Mouse (Mus musculus) liver, embryonic 16.5 days (tissue): ENCODE data around the gene Gm5431. TPM values are rescaled to one million over a fixed set of nuclear protein-coding genes. Genes with fewer than 3 reads are reported as not detected.

ENCODE experiments used
- ATAC-seq: fragments of 200-750 bp; cut with Nextera tagmentation; 2 replicates; pipeline ENCODE4 v1.8.0; 2017; ENCODE audit warnings: low read depth, mild to moderate bottlenecking, moderate number of reproducible peaks, moderate library complexity
- H3K27ac ChIP-seq: fragments of 300-500 bp; sonication (generic); 2 replicates; pipeline ENCODE4 v1.5.1; 2014; ENCODE audit warnings: mild to moderate bottlenecking, low read length
- H3K27me3 ChIP-seq: fragments of 300-500 bp; sonication (generic); 2 replicates; pipeline ENCODE4 v1.6.1; 2014; ENCODE audit warnings: low read depth, low read length, mixed read lengths; ENCODE audit not compliant: control insufficient read depth, insufficient read depth
- H3K36me3 ChIP-seq: fragments of 300-500 bp; sonication (generic); 2 replicates; pipeline ENCODE4 v1.6.1; 2014; ENCODE audit warnings: mild to moderate bottlenecking; ENCODE audit not compliant: control insufficient read depth, insufficient read depth
- H3K4me1 ChIP-seq: fragments of 300-500 bp; sonication (generic); 2 replicates; pipeline ENCODE4 v1.6.1; 2014; ENCODE audit warnings: low read depth, low read length, mixed read lengths; ENCODE audit not compliant: control insufficient read depth
- H3K4me2 ChIP-seq: fragments of 300-500 bp; sonication (generic); 2 replicates; pipeline ENCODE4 v1.6.1; 2014; ENCODE audit warnings: low read depth, low read length, mixed read lengths
- H3K4me3 ChIP-seq: fragments of 300-500 bp; sonication (generic); 2 replicates; pipeline ENCODE4 v1.5.1; 2014; ENCODE audit warnings: low read depth, mild to moderate bottlenecking, low read length
- H3K9ac ChIP-seq: fragments of 300-500 bp; sonication (generic); 2 replicates; pipeline ENCODE4 v1.6.1; 2014; ENCODE audit warnings: low read depth, low read length
- H3K9me3 ChIP-seq: fragments of 300-500 bp; sonication (generic); replicated peaks from 2 replicates; pipeline ENCODE4 v1.6.1; 2016; ENCODE audit warnings: low read length; ENCODE audit not compliant: control insufficient read depth
- WGBS: fragments of 180-500 bp; shearing (Covaris S2); extraction: QIAGEN DNeasy Blood & Tissue Kit; methylation state at CpG from one replicate; pipeline ENCODE4 v1.1.7; 2014; ENCODE audit not compliant: insufficient replicate concordance; 5-methylcytosine and 5-hydroxymethylcytosine counted together
- polyA plus RNA-seq: library from polyadenylated mRNA; unstranded; fragments of >200 nt; fragmentation: Nextera tagmentation; extraction: Ambion mirVana; gene quantifications from 2 replicates; pipeline ENCODE4 v1.2.1, GENCODE M21; 2015

Gene Gm5431
- polyA plus RNA-seq, 1 experiment from 2014 or later, result 0.45 TPM

DNA sequence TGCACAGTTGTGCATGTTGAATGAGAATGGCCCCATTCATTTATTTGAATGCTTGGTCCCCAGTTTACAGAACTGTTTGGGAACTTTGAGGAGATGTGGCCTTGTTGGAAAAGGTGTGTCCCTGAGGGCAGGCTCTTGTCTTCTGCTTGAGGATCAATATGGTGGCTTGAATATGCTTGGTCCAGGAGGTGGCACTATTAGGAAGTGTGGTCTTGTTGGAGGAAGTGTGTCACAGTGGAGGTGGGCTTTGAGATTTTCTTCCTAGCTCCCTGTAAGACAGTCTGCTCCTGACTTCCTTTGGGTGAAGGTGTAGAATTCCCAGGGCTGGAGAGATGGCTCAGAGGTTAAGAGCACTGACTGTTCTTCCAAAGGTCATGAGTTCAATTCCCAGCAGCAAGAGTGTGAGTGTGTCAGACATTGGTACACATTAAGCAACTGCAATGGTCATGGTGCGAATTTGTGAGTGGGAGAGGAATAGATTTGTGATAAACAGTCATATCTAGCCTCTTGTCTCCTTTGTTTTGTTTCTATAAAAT, 39.2 kb downstream of the Gm5431 start:
- peaks cover 19% of the 10 kb centered on the region for H3K36me3 ChIP-seq
- 66% methylated on average over 1 of the region's 1 CpGs for WGBS
- no peak overlapping the region for H3K27ac ChIP-seq
- no peak overlapping the region for H3K4me2 ChIP-seq
- peaks cover 6% of the 10 kb centered on the region for H3K4me1 ChIP-seq
- no peaks in the 10 kb centered on the region for H3K27me3 ChIP-seq
- H3K9me3 ChIP-seq, result no peaks in the 10 kb centered on the region
- no peak overlapping the region for H3K4me3 ChIP-seq
- H3K9ac ChIP-seq, result no peak overlapping the region
- no peak for ATAC-seq

DNA sequence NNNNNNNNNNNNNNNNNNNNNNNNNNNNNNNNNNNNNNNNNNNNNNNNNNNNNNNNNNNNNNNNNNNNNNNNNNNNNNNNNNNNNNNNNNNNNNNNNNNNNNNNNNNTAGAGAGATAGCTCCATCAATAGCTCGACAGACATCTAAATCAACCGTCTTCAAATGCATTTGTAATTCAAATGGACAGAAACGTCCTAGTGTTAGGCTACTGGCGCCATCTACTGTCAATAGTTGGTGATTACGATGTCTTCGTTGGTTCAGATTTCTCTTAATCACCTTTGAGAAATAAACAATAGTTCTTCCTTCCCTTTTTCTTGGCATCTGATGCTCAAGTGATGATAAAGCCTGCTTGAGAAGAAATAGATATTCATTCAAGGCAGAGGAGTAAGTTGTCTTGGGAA, 43.0 kb downstream of the Gm5431 start:
- Histone ChIP-seq H3K4me3 (no peak overlapping the region), H3K4me1 (peaks cover 30% of the 10 kb centered on the region), H3K27ac (no peak overlapping the region), H3K4me2 (peak overlapping the region; percentile 85), H3K36me3 (no peaks in the 10 kb centered on the region), H3K9ac (no peak overlapping the region), H3K27me3 (peaks cover 4% of the 10 kb centered on the region), H3K9me3 (no peaks in the 10 kb centered on the region)
- ATAC-seq, result no peak
- under 1% methylated on average over 6 of the region's 6 CpGs for WGBS

DNA sequence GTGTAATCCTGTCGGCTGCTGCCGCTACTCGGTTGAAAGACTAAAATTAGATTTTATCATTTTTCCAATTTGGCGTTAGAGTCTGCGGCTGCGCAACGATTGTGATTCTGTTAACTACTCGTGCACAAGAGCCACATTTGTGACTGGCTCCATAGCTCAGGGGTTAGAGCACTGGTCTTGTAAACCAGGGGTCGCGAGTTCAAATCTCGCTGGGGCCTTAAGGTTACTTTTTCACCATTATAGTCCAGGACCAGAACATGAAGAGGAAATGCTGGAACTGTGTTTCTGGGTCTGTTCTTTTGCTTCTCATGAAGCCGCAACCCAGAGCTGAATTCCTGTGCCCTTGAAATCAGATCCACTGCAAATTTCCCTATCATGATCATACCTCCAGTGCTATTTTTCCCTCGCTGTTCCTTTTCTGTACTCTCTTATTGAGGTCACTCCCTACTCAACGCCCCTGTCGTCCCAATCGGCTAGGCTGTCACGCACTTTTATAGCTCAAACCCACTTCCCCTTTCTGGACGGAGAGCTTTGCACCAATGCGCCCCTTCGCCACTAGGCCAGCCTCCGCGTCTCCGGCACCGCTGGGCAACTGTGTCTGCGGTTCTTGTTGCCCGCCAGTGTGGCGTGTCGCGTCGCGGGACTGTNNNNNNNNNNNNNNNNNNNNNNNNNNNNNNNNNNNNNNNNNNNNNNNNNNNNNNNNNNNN, 48.4 kb downstream of the Gm5431 start:
- Histone ChIP-seq H3K4me1 (peaks cover 38% of the 10 kb centered on the region), H3K27ac (peak overlapping the region; percentile 29; the same call in 1 of the 2 replicates), H3K36me3 (no peaks in the 10 kb centered on the region), H3K9ac (peak overlapping the region; percentile 62), H3K27me3 (peaks cover 4% of the 10 kb centered on the region), H3K4me3 (peak overlapping the region; percentile 66), H3K9me3 (0 out of 2 replicates have a peak, but pooled peaks cover 3% of the 10 kb centered on the region), H3K4me2 (peak overlapping the region; percentile 85)
- WGBS, result under 1% methylated on average over 31 of the region's 31 CpGs
- ATAC-seq, result peak; percentile 63

DNA sequence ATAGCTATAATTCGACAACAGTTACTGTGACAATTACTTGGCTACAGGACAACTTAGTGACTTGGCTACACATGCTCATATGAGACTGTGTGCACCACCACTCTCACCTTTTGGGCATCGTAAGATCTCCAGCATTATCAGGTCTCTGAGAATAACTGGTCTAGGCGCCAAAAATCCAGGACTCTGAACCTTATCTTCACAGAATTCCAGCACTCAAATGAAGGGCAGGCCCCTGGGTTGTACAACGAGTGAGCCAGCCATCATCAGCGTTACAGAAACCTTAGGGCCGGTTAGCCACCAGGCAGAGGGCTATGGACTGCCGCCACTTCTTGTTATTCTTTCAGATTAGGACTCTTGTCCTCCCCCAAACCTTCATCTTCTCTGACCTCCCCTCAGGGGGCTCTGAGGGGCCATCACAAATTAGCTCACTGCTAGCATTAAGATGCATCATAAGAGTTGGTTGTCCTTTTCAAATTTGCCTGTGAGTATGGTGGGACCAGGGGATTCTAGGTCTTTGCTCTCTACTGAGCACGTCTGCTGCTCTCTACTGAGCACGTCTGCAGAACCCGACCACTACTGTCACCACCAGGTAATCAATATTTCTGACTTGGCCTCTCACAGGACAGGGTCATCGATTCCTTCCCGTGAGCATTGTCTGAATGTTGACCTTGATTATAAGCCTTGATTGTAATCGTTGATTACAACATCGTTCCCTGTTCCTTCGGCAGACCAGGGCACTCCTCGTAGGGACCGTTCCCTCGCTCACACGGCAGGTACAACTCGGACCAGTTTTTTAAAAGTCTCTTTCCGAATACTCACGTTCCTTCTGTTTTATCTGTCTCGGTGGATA, 49.2 kb downstream of the Gm5431 start:
- 9% methylated on average over 23 of the region's 23 CpGs for WGBS
- Histone ChIP-seq H3K27me3 (peaks cover 4% of the 10 kb centered on the region), H3K9me3 (0 out of 2 replicates have a peak, but pooled peaks cover 3% of the 10 kb centered on the region), H3K4me1 (peaks cover 34% of the 10 kb centered on the region), H3K4me2 (peak overlapping the region; percentile 85), H3K36me3 (no peaks in the 10 kb centered on the region), H3K27ac (no peak overlapping the region), H3K4me3 (peak overlapping the region; percentile 66), H3K9ac (peak overlapping the region; percentile 54)
- ATAC-seq, result peak; percentile 4; the same call in 1 of the 2 replicates

DNA sequence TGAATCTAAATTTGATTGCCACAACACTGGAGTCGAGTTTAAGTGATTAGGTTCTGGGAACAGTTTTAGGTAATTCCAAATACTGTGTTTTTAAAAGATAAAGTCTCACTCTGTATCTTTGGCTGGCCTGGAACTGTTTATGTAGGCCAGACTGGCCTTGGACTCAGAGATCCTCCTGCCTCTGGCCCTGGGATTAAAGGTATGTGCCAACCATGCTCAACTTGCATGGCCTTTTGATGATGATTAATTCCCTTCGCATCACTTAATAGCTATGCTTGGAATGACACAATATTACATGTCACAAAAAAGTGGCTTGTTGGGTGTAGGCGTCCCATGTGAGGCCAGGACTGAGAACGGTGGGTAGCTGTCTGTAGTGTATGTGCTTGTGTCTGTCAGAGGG, 49.8 kb downstream of the Gm5431 start:
- no peaks in the 10 kb centered on the region for H3K36me3 ChIP-seq
- H3K27me3 ChIP-seq, result peaks cover 4% of the 10 kb centered on the region
- H3K27ac ChIP-seq, result no peak overlapping the region
- 0 out of 2 replicates have a peak, but pooled peaks cover 3% of the 10 kb centered on the region for H3K9me3 ChIP-seq
- peaks cover 29% of the 10 kb centered on the region for H3K4me1 ChIP-seq
- WGBS, result 74% methylated on average over 4 of the region's 4 CpGs
- H3K4me2 ChIP-seq, result no peak overlapping the region
- ATAC-seq, result no peak
- H3K9ac ChIP-seq, result no peak overlapping the region
- H3K4me3 ChIP-seq, result no peak overlapping the region

DNA sequence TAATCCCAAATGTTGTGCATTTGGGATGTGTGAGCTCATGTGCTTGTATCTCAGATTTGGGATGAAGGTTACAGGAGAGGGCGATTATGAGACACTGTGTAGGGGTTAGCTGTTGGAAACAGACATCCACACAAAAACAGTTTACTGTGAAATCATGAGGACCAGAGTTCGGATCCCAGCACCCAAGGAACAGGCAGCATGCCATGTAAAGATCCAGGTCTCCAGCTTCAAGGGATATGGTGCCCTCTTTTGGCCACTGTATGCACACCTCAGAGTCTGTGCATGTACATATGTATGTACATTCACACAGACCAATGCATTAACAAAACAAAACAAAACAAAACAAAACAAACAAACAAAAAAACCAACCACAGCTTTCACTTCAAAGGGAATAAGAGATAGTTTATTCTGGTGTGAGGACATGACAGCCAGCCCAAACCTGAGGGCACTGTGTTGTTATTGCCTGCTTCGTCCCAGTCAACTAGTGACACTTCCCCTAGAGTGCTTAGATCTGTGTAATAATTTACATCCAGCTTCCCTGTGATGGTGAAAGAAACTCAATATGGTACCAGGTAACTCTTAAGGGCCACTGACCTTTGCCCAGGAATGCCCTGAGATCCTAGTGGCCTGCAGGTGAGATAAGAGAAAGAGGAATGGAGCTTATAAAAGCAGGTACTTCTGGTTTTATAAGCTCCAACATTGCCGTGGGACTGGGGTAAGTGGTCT, 50.6 kb downstream of the Gm5431 start:
- Histone ChIP-seq H3K27ac (no peak overlapping the region), H3K9ac (no peak overlapping the region)
- 68% methylated on average over 4 of the region's 4 CpGs for WGBS

DNA sequence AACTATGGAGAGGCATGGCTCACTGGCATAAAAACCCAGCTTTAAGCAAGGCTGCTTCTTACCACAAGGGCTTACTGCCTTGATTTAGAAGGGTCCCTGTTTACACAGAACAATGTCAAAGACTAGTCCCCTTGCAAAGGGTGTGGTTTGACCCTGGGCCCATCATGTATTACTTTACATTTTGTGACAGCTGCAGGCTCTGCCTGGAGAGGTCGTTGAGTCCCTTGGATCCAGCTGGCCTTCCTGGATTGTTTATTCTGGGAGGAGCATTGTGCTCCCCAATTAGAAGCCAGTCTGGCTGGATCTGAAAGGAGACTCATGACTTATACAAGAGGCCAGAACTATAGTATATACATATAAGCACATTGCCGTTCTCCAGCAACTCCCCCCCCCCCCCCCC, 51.8 kb downstream of the Gm5431 start:
- 40% methylated on average over 2 of the region's 2 CpGs for WGBS
- Histone ChIP-seq H3K27ac (no peak overlapping the region), H3K9ac (no peak overlapping the region), H3K36me3 (no peaks in the 10 kb centered on the region), H3K9me3 (0 out of 2 replicates have a peak, but pooled peaks cover 3% of the 10 kb centered on the region), H3K27me3 (peaks cover 4% of the 10 kb centered on the region), H3K4me3 (no peak overlapping the region), H3K4me2 (no peak overlapping the region), H3K4me1 (peaks cover 20% of the 10 kb centered on the region)
- ATAC-seq, result no peak

More for the DNA sequence above, 50.6 kb downstream of the Gm5431 start:
- Histone ChIP-seq H3K9me3 (0 out of 2 replicates have a peak, but pooled peaks cover 3% of the 10 kb centered on the region), H3K4me3 (no peak overlapping the region), H3K4me1 (peaks cover 24% of the 10 kb centered on the region), H3K27me3 (peaks cover 4% of the 10 kb centered on the region), H3K4me2 (no peak overlapping the region), H3K36me3 (no peaks in the 10 kb centered on the region)
- ATAC-seq, result no peak

DNA sequence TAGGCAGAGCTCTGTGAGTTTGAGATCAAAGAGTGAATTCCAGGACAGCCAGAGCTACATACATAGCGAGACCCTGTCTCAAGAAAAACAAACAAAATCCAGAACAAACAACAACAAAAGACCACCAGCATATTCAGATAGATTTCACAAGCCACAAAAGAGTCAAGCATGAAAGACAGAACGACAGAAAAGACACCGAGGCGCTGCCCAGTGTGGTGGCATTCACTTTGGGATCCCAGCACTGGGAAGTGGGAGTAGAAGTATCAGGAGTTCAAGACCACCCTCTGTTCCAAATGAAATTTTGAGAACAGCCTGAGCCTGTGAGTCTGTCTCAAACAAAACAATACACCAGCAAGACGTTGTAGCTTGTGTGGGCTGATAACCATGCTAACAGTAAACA, 55.1 kb downstream of the Gm5431 start:
- H3K4me2 ChIP-seq, result no peak overlapping the region
- 43% methylated on average over 5 of the region's 5 CpGs for WGBS
- H3K27ac ChIP-seq, result no peak overlapping the region
- ATAC-seq, result no peak
- no peaks in the 10 kb centered on the region for H3K27me3 ChIP-seq
- H3K36me3 ChIP-seq, result no peaks in the 10 kb centered on the region
- 0 out of 2 replicates have a peak, but pooled peaks cover 3% of the 10 kb centered on the region for H3K9me3 ChIP-seq
- H3K4me1 ChIP-seq, result no peaks in the 10 kb centered on the region
- H3K9ac ChIP-seq, result no peak overlapping the region
- no peak overlapping the region for H3K4me3 ChIP-seq
